Mouse (Mus musculus) embryonic fibroblast, embryonic 13.5 days (primary cell): Measurements from ENCODE around the gene Klhl15.
"Not testable (repeated sequence)": the region's sequence is repeated elsewhere in the genome, so short reads cannot be mapped to it uniquely, and the experiment has no call there.

Experiments used
- CTCF ChIP-seq: IDR thresholded peaks from 2 replicates; pipeline ENCODE4 v1.5.1; 2011; ENCODE audit warnings: mild to moderate bottlenecking, control low read depth, low read length, moderate library complexity, borderline replicate concordance; ENCODE audit not compliant: insufficient read depth
- POLR2A ChIP-seq: IDR thresholded peaks from 2 replicates; pipeline ENCODE4 v1.6.1; 2011; ENCODE audit warnings: low read depth, mild to moderate bottlenecking, control low read depth, low read length, moderate library complexity

DNA sequence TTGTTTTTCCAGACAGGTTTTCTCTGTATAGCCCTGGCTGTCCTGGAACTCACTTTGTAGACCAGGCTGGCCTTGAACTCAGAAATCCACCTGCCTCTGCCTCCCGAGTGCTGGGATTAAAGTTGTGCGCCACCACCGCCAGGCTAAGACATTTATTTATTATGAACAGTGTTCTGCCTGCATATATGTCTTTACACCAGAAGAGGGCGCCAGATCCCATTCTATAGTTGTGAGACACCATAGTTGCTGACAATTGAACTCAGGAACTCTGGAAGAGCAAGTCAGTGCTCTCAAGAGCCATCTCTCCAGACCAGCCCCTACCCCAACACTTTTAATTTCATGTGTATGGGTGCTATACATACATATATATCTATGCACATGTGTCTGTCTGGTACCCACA is 40.5 kb upstream of the Klhl15 start:
- TF ChIP-seq CTCF, POLR2A: not testable (repeated sequence)
